Mouse (Mus musculus) MEL (cell line): ENCODE measurements around the gene Vim.

Source experiments
- CTCF ChIP-seq, 3 experiments: IDR thresholded peaks in 2 of 3; conservative IDR thresholded peaks in 1 of 3; 2 replicates each; pipeline ENCODE4 v1.5.1; 2011 to 2012; ENCODE audit warnings: low read length in 3 of 3, low read depth in 2 of 3, mild to moderate bottlenecking in 2 of 3, improper control_type of control experiment in 1 of 3, inconsistent platforms in 1 of 3, mixed read lengths in 1 of 3, moderate library complexity in 1 of 3; ENCODE audit not compliant: control insufficient read depth in 1 of 3, insufficient read depth in 1 of 3, poor library complexity in 1 of 3, severe bottlenecking in 1 of 3
- NELFE ChIP-seq: IDR thresholded peaks from 2 replicates; pipeline ENCODE4 v1.6.1; 2011; ENCODE audit warnings: low read depth, low read length, improper control_type of control experiment
- POLR2A ChIP-seq, 2 experiments: IDR thresholded peaks; 2 replicates each; pipeline ENCODE4 v1.6.1; 2011 to 2012; ENCODE audit warnings: low read length in 2 of 2, mild to moderate bottlenecking in 2 of 2, control low read depth in 1 of 2, improper control_type of control experiment in 1 of 2, low read depth in 1 of 2, moderate library complexity in 1 of 2; ENCODE audit not compliant: control insufficient read depth in 1 of 2, insufficient read depth in 1 of 2, poor library complexity in 1 of 2
- SMC3 ChIP-seq: IDR thresholded peaks from 2 replicates; pipeline ENCODE4 v1.6.1; 2011; ENCODE audit warnings: low read depth, low read length, improper control_type of control experiment
- TAL1 ChIP-seq: IDR thresholded peaks from 2 replicates; pipeline ENCODE4 v1.6.1; 2012; ENCODE audit warnings: mild to moderate bottlenecking, inconsistent platforms, low read length, moderate library complexity, mixed read lengths
- USF2 ChIP-seq, 2 experiments: IDR thresholded peaks; 2 replicates each; pipeline ENCODE4 v1.6.1; 2011 to 2012; ENCODE audit warnings: improper control_type of control experiment in 2 of 2, low read length in 2 of 2, borderline replicate concordance in 1 of 2, inconsistent platforms in 1 of 2, low read depth in 1 of 2, mild to moderate bottlenecking in 1 of 2; ENCODE audit not compliant: insufficient read depth in 1 of 2

- TF ChIP-seq NELFE (no peak), SMC3 (no peak), POLR2A (IDR thresholded peaks at IDR 0.05; ENCODE audit: control insufficient read depth in 1 of 2, insufficient read depth in 1 of 2, low read depth in 1 of 2, low read length in 2 of 2, poor library complexity in 1 of 2) (no peak), CTCF (IDR thresholded peaks at IDR 0.05 in 2 of 3, conservative IDR thresholded peaks at IDR 0.05 in 1 of 3; ENCODE audit: control insufficient read depth in 1 of 3, insufficient read depth in 1 of 3, low read depth in 2 of 3, low read length in 3 of 3, poor library complexity in 1 of 3, severe bottlenecking in 1 of 3) (no peak), USF2 (IDR thresholded peaks at IDR 0.05; ENCODE audit: borderline replicate concordance in 1 of 2, insufficient read depth in 1 of 2, low read depth in 1 of 2, low read length in 2 of 2) (no peak), TAL1 (no peak)
Observed at GRCm38 (mm10) chr2:13557145-13558030, 16.3 kb upstream of the Vim start.
